16 mouse cellular contexts compared by ENCODE assay signal in the genomic region with DNA sequence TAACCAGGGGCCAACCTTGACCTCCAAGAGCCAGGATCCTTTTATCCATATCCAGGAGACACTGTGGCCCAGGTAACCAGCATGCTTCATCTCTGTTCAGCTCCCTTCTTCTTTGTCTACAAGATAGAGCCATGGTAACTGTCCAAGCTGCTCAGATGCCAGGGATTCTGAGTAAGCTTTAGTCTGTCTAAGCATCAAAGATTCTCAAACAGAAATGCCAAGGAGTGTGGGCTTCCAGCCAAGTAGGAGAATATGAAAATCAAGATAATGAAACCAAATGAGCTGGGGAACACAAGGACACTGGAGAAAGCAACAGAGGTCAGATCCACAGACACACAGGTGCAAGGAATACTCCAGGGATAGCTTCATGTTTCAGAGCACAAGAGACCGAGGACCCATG. TPM values are rescaled to one million over a fixed set of nuclear protein-coding genes. Genes with fewer than 3 reads are reported as not detected.
DNase-seq lines count a peak whose midpoint lies in the region; TF ChIP-seq lines count a peak whose summit lies in the region.
"Had no signal": no experiment of that assay in that cellular context is flagged by ENCODE, and none has a peak within 500 bp of the region (broad histone marks: within the 10 kb centered on the region; RNA-seq: fewer than 3 reads in every experiment).

No protein-coding gene starts in this region.

- TF ChIP-seq EP300 in heart, adult 2 months (IDR thresholded peaks at IDR 0.05; ENCODE audit: insufficient read depth, low read depth, low read length), result no peak

- H3K36me3 ChIP-seq in heart, adult 2 months (ENCODE audit: control insufficient read depth, insufficient read depth, low read length), result no peaks in the 10 kb centered on the region
- H3K36me3 ChIP-seq: intestine, embryonic 15.5 days; limb, embryonic 13.5 days had no signal

- DNase-seq in left cerebral cortex, adult 11 months (ENCODE audit: low spot score), result peak; percentile 15
- no peak for DNase-seq in left cerebral cortex, postnatal 4 days
- DNase-seq in adrenal gland, postnatal 36 days, result peak; percentile 43 to 46
- DNase-seq in layer of hippocampus, postnatal 14 days (ENCODE audit: low spot score in 2 of 2), result peak; percentile 26 to 53
- peak; percentile 64 for DNase-seq in telencephalon, adult 2 months (ENCODE audit: low read depth, low spot score)
- DNase-seq in heart, adult 2 months, result no peak
- DNase-seq in kidney, postnatal 4 days, result no peak
- DNase-seq: cerebellum, adult 8-10 months; embryo, embryonic 11 days; heart, adult 18-20 months; kidney, postnatal 10 days; liver, postnatal 0 days; spleen, adult 18-20 months had no signal

- TF ChIP-seq CTCF in heart, adult 2 months (IDR thresholded peaks at IDR 0.05), result no peak

- WGBS in heart, adult 2 months, result 56% methylated on average over 1 of the region's 1 CpGs

- no peak overlapping the region for H3K27ac ChIP-seq in heart, adult 2 months
- H3K27ac ChIP-seq: intestine, embryonic 15.5 days; limb, embryonic 13.5 days had no signal

- H3K4me3 ChIP-seq in heart, adult 2 months, result no peak overlapping the region
- H3K4me3 ChIP-seq: intestine, embryonic 15.5 days; limb, embryonic 13.5 days; megakaryocyte, embryonic 14.5 days had no signal

- no peaks in the 10 kb centered on the region for H3K4me1 ChIP-seq in heart, adult 2 months (ENCODE audit: control insufficient read depth, insufficient read depth, low read length)
- H3K4me1 ChIP-seq: intestine, embryonic 15.5 days; limb, embryonic 13.5 days; megakaryocyte, embryonic 14.5 days had no signal

- no peak overlapping the region for H3K9ac ChIP-seq in heart, adult 2 months (ENCODE audit: low read depth, low read length)
- H3K9ac ChIP-seq: intestine, embryonic 15.5 days; limb, embryonic 13.5 days; liver, postnatal 0 days had no signal

- H3K79me2 ChIP-seq in heart, adult 2 months (replicated peaks; ENCODE audit: control insufficient read depth, insufficient read depth, low read length), result no peaks in the 10 kb centered on the region

- no peak for TF ChIP-seq POLR2A in heart, adult 2 months (IDR thresholded peaks at IDR 0.05; ENCODE audit: insufficient read depth, low read depth, low read length)

- intact Hi-C loops in left cerebral cortex, postnatal 4 days (cut with DNase I), result no loop called here
- intact Hi-C loops in heart, adult 2 months (cut with DNase I), result no loop called here

- no peaks in the 10 kb centered on the region for H3K27me3 ChIP-seq in heart, adult 2 months (ENCODE audit: control insufficient read depth, insufficient read depth, low read length)
- H3K27me3 ChIP-seq: intestine, embryonic 15.5 days; limb, embryonic 13.5 days; megakaryocyte, embryonic 14.5 days had no signal

RNA-seq across cellular contexts. Expression of a gene that starts 45.7 kb away (rescaled TPM):
- under 1 TPM; 0.12 to 0.32 TPM for total RNA-seq in left cerebral cortex, postnatal 4 days (2021)
- under 1 TPM; 0.07 to 0.10 TPM for total RNA-seq in adrenal gland, postnatal 36 days (2021)
- total RNA-seq in layer of hippocampus, postnatal 14 days (2021), result under 1 TPM; 0.09 to 0.10 TPM
- total RNA-seq in heart, adult 2 months (2021), result under 1 TPM; 0.08 to 0.11 TPM
- polyA plus RNA-seq in heart, adult 2 months (2012; rRNA removed), result not detected in 2 replicates
- polyA plus RNA-seq: intestine, embryonic 15.5 days; limb, embryonic 13.5 days; liver, postnatal 0 days had no signal

Comparison
In these comparisons a context has a peak if more than half of its experiments do, and no peak if none do; other contexts are left out.
1. DNase-seq: peak in left cerebral cortex, adult 11 months (single experiment), adrenal gland, postnatal 36 days (2 of 2), layer of hippocampus, postnatal 14 days (2 of 2) and telencephalon, adult 2 months (single experiment); none in left cerebral cortex, postnatal 4 days (single experiment), heart, adult 2 months (0 of 2) and kidney, postnatal 4 days (0 of 2).